Mouse (Mus musculus): ENCODE measurements around the gene Gkn3. TPM values are rescaled to one million over a fixed set of nuclear protein-coding genes. Genes with fewer than 3 reads are reported as not detected.

Gkn3 gene
- polyA plus RNA-seq (2015; fragmentation: Nextera tagmentation; extraction: Ambion mirVana), result 3.7 and 4.0 TPM in 2 replicates

GRCm38 (mm10) chr6:87388877-87389276 is at the start of gene Gkn3:
Gene Gkn3 (minus strand): TSS chr6:87388935.
- H3K27me3 ChIP-seq (ENCODE audit: control insufficient read depth, insufficient read depth, low read depth, low read length), result no peaks in the 10 kb centered on the region
- H3K9ac ChIP-seq (ENCODE audit: low read length), result no peak within 1 kb of the TSS
- H3K36me3 ChIP-seq (ENCODE audit: control insufficient read depth, insufficient read depth, low read length), result no peaks in the 10 kb centered on the region
- peak; percentile 63 for ATAC-seq (ENCODE audit: low read depth)
- H3K27ac ChIP-seq (ENCODE audit: low read length), result peak within 1 kb of the TSS; percentile 42
- no peak within 1 kb of the TSS for H3K4me3 ChIP-seq (ENCODE audit: low read length)
- H3K9me3 ChIP-seq (ENCODE audit: control insufficient read depth, low read length), result no peaks in the 10 kb centered on the region
- H3K4me1 ChIP-seq (replicated peaks; ENCODE audit: control insufficient read depth, insufficient read depth, low read length), result peaks cover 12% of the 10 kb centered on the region
- WGBS, result 33% methylated on average over 7 of the region's 7 CpGs
- H3K4me2 ChIP-seq (ENCODE audit: low read depth, low read length), result no peak within 1 kb of the TSS

- Histone ChIP-seq H3K27ac (ENCODE audit: low read length) (no peak overlapping the region), H3K9ac (ENCODE audit: low read length) (no peak overlapping the region), H3K27me3 (ENCODE audit: control insufficient read depth, insufficient read depth, low read depth, low read length) (no peaks in the 10 kb centered on the region), H3K9me3 (ENCODE audit: control insufficient read depth, low read length) (no peaks in the 10 kb centered on the region), H3K4me2 (ENCODE audit: low read depth, low read length) (no peak overlapping the region), H3K4me1 (replicated peaks; ENCODE audit: control insufficient read depth, insufficient read depth, low read length) (peaks cover 4% of the 10 kb centered on the region; the same call in 1 of the 2 replicates), H3K36me3 (ENCODE audit: control insufficient read depth, insufficient read depth, low read length) (no peaks in the 10 kb centered on the region), H3K4me3 (ENCODE audit: low read length) (no peak overlapping the region)
- 67% methylated on average over 8 of the region's 8 CpGs for WGBS
- no peak for ATAC-seq (ENCODE audit: low read depth)
Observed at GRCm38 (mm10) chr6:87436745-87437144, 48.0 kb upstream of the Gkn3 start.

- ATAC-seq (ENCODE audit: low read depth), result no peak
Observed at GRCm38 (mm10) chr6:87435791-87436190, 47.1 kb upstream of the Gkn3 start.

GRCm38 (mm10) chr6:87428487-87429044 is 39.8 kb upstream of the Gkn3 start, which contains the start of gene Bmp10:
Gene Bmp10 (plus strand): TSS chr6:87428994.
- WGBS, result 33% methylated on average over 7 of the region's 7 CpGs
- H3K9ac ChIP-seq (ENCODE audit: low read length), result no peak within 1 kb of the TSS
- no peak within 1 kb of the TSS for H3K27ac ChIP-seq (ENCODE audit: low read length)

More at GRCm38 (mm10) chr6:87435791-87436190, 47.1 kb upstream of the Gkn3 start:
- no peak overlapping the region for H3K27ac ChIP-seq (ENCODE audit: low read length)
- no peaks in the 10 kb centered on the region for H3K36me3 ChIP-seq (ENCODE audit: control insufficient read depth, insufficient read depth, low read length)
- 73% methylated on average over 3 of the region's 3 CpGs for WGBS
- H3K4me3 ChIP-seq (ENCODE audit: low read length), result no peak overlapping the region
- no peak overlapping the region for H3K4me2 ChIP-seq (ENCODE audit: low read depth, low read length)
- H3K9ac ChIP-seq (ENCODE audit: low read length), result no peak overlapping the region
- H3K4me1 ChIP-seq (replicated peaks; ENCODE audit: control insufficient read depth, insufficient read depth, low read length), result peaks cover under 1% of the 10 kb centered on the region; the same call in 1 of the 2 replicates
- H3K27me3 ChIP-seq (ENCODE audit: control insufficient read depth, insufficient read depth, low read depth, low read length), result no peaks in the 10 kb centered on the region
- no peaks in the 10 kb centered on the region for H3K9me3 ChIP-seq (ENCODE audit: control insufficient read depth, low read length)

GRCm38 (mm10) chr6:87427616-87428015 is 38.9 kb upstream of the Gkn3 start:
- Histone ChIP-seq H3K9me3 (ENCODE audit: control insufficient read depth, low read length) (no peaks in the 10 kb centered on the region), H3K4me1 (replicated peaks; ENCODE audit: control insufficient read depth, insufficient read depth, low read length) (no peaks in the 10 kb centered on the region), H3K9ac (ENCODE audit: low read length) (no peak overlapping the region), H3K4me2 (ENCODE audit: low read depth, low read length) (no peak overlapping the region), H3K27me3 (ENCODE audit: control insufficient read depth, insufficient read depth, low read depth, low read length) (no peaks in the 10 kb centered on the region), H3K4me3 (ENCODE audit: low read length) (no peak overlapping the region), H3K27ac (ENCODE audit: low read length) (no peak overlapping the region), H3K36me3 (ENCODE audit: control insufficient read depth, insufficient read depth, low read length) (no peaks in the 10 kb centered on the region)
- no peak for ATAC-seq (ENCODE audit: low read depth)
- 75% methylated on average over 8 of the region's 8 CpGs for WGBS

More at GRCm38 (mm10) chr6:87428487-87429044, 39.8 kb upstream of the Gkn3 start, which contains the start of gene Bmp10:
- Histone ChIP-seq H3K4me2 (ENCODE audit: low read depth, low read length) (no peak within 1 kb of the TSS), H3K27me3 (ENCODE audit: control insufficient read depth, insufficient read depth, low read depth, low read length) (no peaks in the 10 kb centered on the region), H3K9me3 (ENCODE audit: control insufficient read depth, low read length) (no peaks in the 10 kb centered on the region), H3K36me3 (ENCODE audit: control insufficient read depth, insufficient read depth, low read length) (no peaks in the 10 kb centered on the region), H3K4me3 (ENCODE audit: low read length) (no peak within 1 kb of the TSS), H3K4me1 (replicated peaks; ENCODE audit: control insufficient read depth, insufficient read depth, low read length) (no peaks in the 10 kb centered on the region)
- no peak for ATAC-seq (ENCODE audit: low read depth)

- Histone ChIP-seq H3K27me3 (ENCODE audit: control insufficient read depth, insufficient read depth, low read depth, low read length) (no peaks in the 10 kb centered on the region), H3K27ac (ENCODE audit: low read length) (no peak overlapping the region), H3K9ac (ENCODE audit: low read length) (no peak overlapping the region), H3K4me3 (ENCODE audit: low read length) (no peak overlapping the region), H3K4me1 (replicated peaks; ENCODE audit: control insufficient read depth, insufficient read depth, low read length) (no peaks in the 10 kb centered on the region), H3K9me3 (ENCODE audit: control insufficient read depth, low read length) (no peaks in the 10 kb centered on the region), H3K4me2 (ENCODE audit: low read depth, low read length) (no peak overlapping the region), H3K36me3 (ENCODE audit: control insufficient read depth, insufficient read depth, low read length) (no peaks in the 10 kb centered on the region)
- ATAC-seq (ENCODE audit: low read depth), result no peak
- WGBS, result 69% methylated on average over 5 of the region's 5 CpGs
Observed at GRCm38 (mm10) chr6:87426954-87427353, 38.2 kb upstream of the Gkn3 start.

- H3K4me1 ChIP-seq (replicated peaks; ENCODE audit: control insufficient read depth, insufficient read depth, low read length), result no peaks in the 10 kb centered on the region
- no peak overlapping the region for H3K9ac ChIP-seq (ENCODE audit: low read length)
- no peak for ATAC-seq (ENCODE audit: low read depth)
- peak overlapping the region; percentile 34 for H3K4me3 ChIP-seq (ENCODE audit: low read length)
- no peaks in the 10 kb centered on the region for H3K36me3 ChIP-seq (ENCODE audit: control insufficient read depth, insufficient read depth, low read length)
- H3K4me2 ChIP-seq (ENCODE audit: low read depth, low read length), result peak overlapping the region; percentile 55
- 30% methylated on average over 19 of the region's 19 CpGs for WGBS
- H3K27me3 ChIP-seq (ENCODE audit: control insufficient read depth, insufficient read depth, low read depth, low read length), result no peaks in the 10 kb centered on the region
- no peak overlapping the region for H3K27ac ChIP-seq (ENCODE audit: low read length)
- H3K9me3 ChIP-seq (ENCODE audit: control insufficient read depth, low read length), result no peaks in the 10 kb centered on the region
Observed at GRCm38 (mm10) chr6:87424037-87424816, 35.5 kb upstream of the Gkn3 start.

- WGBS, result 43% methylated on average over 7 of the region's 7 CpGs
- Histone ChIP-seq H3K27me3 (ENCODE audit: control insufficient read depth, insufficient read depth, low read depth, low read length) (no peaks in the 10 kb centered on the region), H3K9me3 (ENCODE audit: control insufficient read depth, low read length) (no peaks in the 10 kb centered on the region), H3K27ac (ENCODE audit: low read length) (no peak overlapping the region), H3K4me1 (replicated peaks; ENCODE audit: control insufficient read depth, insufficient read depth, low read length) (no peaks in the 10 kb centered on the region), H3K4me2 (ENCODE audit: low read depth, low read length) (no peak overlapping the region), H3K9ac (ENCODE audit: low read length) (no peak overlapping the region), H3K4me3 (ENCODE audit: low read length) (no peak overlapping the region), H3K36me3 (ENCODE audit: control insufficient read depth, insufficient read depth, low read length) (no peaks in the 10 kb centered on the region)
- ATAC-seq (ENCODE audit: low read depth), result no peak
Observed at GRCm38 (mm10) chr6:87422304-87422703, 33.6 kb upstream of the Gkn3 start.

GRCm38 (mm10) chr6:87412011-87412410 is 23.3 kb upstream of the Gkn3 start:
- no peaks in the 10 kb centered on the region for H3K9me3 ChIP-seq (ENCODE audit: control insufficient read depth, low read length)
- ATAC-seq (ENCODE audit: low read depth), result no peak

More at GRCm38 (mm10) chr6:87412011-87412410, 23.3 kb upstream of the Gkn3 start:
- no peaks in the 10 kb centered on the region for H3K27me3 ChIP-seq (ENCODE audit: control insufficient read depth, insufficient read depth, low read depth, low read length)
- no peaks in the 10 kb centered on the region for H3K36me3 ChIP-seq (ENCODE audit: control insufficient read depth, insufficient read depth, low read length)
- no peak overlapping the region for H3K9ac ChIP-seq (ENCODE audit: low read length)
- no peak overlapping the region for H3K4me3 ChIP-seq (ENCODE audit: low read length)
- no peak overlapping the region for H3K4me2 ChIP-seq (ENCODE audit: low read depth, low read length)
- 47% methylated on average over 3 of the region's 3 CpGs for WGBS
- no peak overlapping the region for H3K27ac ChIP-seq (ENCODE audit: low read length)
- H3K4me1 ChIP-seq (replicated peaks; ENCODE audit: control insufficient read depth, insufficient read depth, low read length), result no peaks in the 10 kb centered on the region
